Mouse (Mus musculus) intestine, embryonic 14.5 days (tissue): ENCODE measurements around the gene Prr36. TPM values are rescaled to one million over a fixed set of nuclear protein-coding genes. Genes with fewer than 3 reads are reported as not detected.

Experiments
- ATAC-seq: fragments of 200-750 bp; cut with Nextera tagmentation; replicated peaks from 2 replicates; pipeline ENCODE4 v1.8.0; 2017; ENCODE audit warnings: low read depth, moderate number of reproducible peaks, moderate TSS enrichment, moderate library complexity; ENCODE audit not compliant: low FRiP score, low TSS enrichment
- DNase-seq: peaks from one replicate; pipeline ENCODE4 v3.0.0-alpha.2; 2018; ENCODE audit warnings: low spot score
- H3K27ac ChIP-seq: fragments of 300-500 bp; sonication (generic); 2 replicates; pipeline ENCODE4 v1.5.1; 2014; ENCODE audit warnings: low read depth, mild to moderate bottlenecking, control low read depth
- H3K27me3 ChIP-seq: fragments of 300-500 bp; sonication (generic); replicated peaks from 2 replicates; pipeline ENCODE4 v1.6.1; 2014; ENCODE audit warnings: low read length, control low read depth; ENCODE audit not compliant: control insufficient read depth, insufficient read depth
- H3K36me3 ChIP-seq: fragments of 300-500 bp; sonication (generic); 2 replicates; pipeline ENCODE4 v1.6.1; 2014; ENCODE audit warnings: low read length, control low read depth; ENCODE audit not compliant: control insufficient read depth, insufficient read depth
- H3K4me1 ChIP-seq: fragments of 300-500 bp; sonication (generic); replicated peaks from 2 replicates; pipeline ENCODE4 v1.6.1; 2014; ENCODE audit warnings: low read length, control low read depth, mixed read lengths; ENCODE audit not compliant: control insufficient read depth, insufficient read depth
- H3K4me2 ChIP-seq: fragments of 300-500 bp; sonication (generic); 2 replicates; pipeline ENCODE4 v1.6.1; 2014; ENCODE audit warnings: low read length
- H3K4me3 ChIP-seq: fragments of 300-500 bp; sonication (generic); 2 replicates; pipeline ENCODE4 v1.5.1; 2014; ENCODE audit warnings: low read depth, low read length, control low read depth, mixed read lengths
- H3K9ac ChIP-seq: fragments of 300-500 bp; sonication (generic); 2 replicates; pipeline ENCODE4 v1.6.1; 2014; ENCODE audit warnings: mild to moderate bottlenecking, low read length
- H3K9me3 ChIP-seq: fragments of 300-500 bp; sonication (generic); 2 replicates; pipeline ENCODE4 v1.6.1; 2016; ENCODE audit warnings: low read length, control low read depth; ENCODE audit not compliant: control insufficient read depth
- WGBS: fragments of 180-500 bp; shearing (Covaris S2); extraction: QIAGEN DNeasy Blood & Tissue Kit; methylation state at CpG from one replicate; pipeline ENCODE4 v1.1.7; 2014; 5-methylcytosine and 5-hydroxymethylcytosine counted together
- polyA plus RNA-seq: library from polyadenylated mRNA; unstranded; fragments of >200 nt; fragmentation: Nextera tagmentation; extraction: Ambion mirVana; gene quantifications from 2 replicates; pipeline ENCODE4 v1.2.1, GENCODE M21; 2014

The Prr36 gene
- polyA plus RNA-seq, result 5.4 and 6.6 TPM in 2 replicates

DNA sequence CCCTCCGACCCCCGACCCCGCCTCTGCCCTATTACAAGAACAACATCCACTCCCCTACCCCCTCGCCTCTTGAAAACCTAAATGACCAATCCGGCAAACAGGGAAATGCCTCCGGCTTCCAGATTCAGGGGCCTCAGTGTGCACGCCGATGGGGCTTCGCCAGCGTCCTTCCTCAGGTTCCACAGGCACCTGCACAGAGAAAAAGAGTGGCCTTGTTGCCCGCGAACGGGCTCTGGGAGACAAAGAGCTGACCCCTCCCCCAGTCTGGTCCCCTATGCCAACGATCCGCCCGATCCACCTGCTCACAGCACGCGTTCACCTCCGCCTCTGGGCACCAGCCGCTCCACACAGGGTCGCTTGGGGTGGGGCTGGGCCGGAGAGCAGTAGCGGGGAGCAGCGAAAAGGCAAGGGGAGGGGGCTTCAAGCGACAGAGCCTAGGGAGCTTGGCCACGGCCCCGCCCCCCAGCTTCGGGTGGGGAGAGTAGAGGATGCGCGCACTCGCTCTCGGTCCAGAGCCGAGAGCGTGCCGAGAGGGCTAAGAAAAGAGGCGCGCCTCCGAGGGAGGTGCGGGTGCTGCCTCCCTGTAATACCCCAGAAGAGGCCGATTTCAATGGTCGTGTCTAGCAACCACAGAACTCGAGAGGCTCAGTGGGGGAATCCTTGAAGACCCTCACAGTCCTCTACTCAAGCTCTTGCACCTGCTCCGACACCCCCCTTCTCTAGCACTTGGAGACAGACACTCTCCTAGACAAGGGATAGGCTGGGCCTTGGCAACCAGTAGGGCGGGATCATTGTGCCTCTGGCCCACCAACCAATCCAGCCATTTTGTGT, at the start of gene Prr36:
Prr36 (minus strand) TSS at position 669 of the 831 bp plus-strand sequence.
- Histone ChIP-seq H3K4me1 (peaks cover 10% of the 10 kb centered on the region; the same call in 1 of the 2 replicates), H3K9me3 (no peaks in the 10 kb centered on the region), H3K36me3 (no peaks in the 10 kb centered on the region), H3K4me3 (peak within 1 kb of the TSS; percentile 37), H3K4me2 (peak within 1 kb of the TSS; percentile 63), H3K27ac (no peak within 1 kb of the TSS), H3K9ac (peak within 1 kb of the TSS; percentile 43), H3K27me3 (peaks cover 40% of the 10 kb centered on the region)
- WGBS, result 1% methylated on average over 44 of the region's 44 CpGs
- ATAC-seq (peak; percentile 65), DNase-seq (peak; percentile 82)

DNA sequence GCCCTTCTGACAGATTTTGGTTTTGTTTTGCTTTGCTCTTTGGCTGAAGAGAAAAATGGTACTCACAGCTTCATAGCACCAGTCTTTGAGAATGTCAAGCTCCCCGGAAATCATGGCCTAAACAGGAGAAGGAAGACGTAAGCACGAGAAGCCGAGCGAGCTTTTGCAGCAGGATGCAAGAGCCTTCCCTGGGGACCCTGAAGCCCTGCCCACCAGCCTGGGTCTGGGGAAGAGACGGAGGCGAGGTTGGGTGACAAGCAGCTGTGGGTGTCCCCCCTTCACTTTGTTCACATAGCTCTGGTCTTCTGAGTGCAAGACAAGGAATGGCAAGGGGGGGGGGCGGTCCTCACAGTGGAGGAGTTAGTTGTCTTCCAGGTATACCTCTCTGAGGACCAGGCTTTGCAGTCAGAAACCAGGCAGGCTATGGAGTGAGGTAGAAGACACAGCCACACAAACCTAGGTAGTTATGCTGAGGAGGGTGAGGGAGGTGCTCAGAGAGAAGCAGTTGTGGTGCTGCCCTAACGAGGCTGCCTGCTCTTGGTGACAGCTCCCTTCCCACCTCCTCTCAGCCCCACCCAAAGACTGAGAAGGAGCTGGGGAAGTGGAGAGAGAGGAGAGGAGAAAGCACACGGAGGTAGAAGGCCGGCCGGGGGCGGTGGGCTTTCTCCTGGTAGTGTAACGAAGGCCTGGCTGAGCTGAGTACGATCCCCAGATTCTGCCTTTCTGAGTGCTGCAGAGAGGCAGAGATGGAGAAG, 48.1 kb upstream of the Prr36 start:
- Histone ChIP-seq H3K4me3 (no peak overlapping the region), H3K4me1 (no peaks in the 10 kb centered on the region), H3K27ac (no peak overlapping the region), H3K4me2 (no peak overlapping the region), H3K36me3 (peaks cover 99% of the 10 kb centered on the region), H3K9me3 (no peaks in the 10 kb centered on the region), H3K9ac (no peak overlapping the region), H3K27me3 (no peaks in the 10 kb centered on the region)
- WGBS, result 91% methylated on average over 15 of the region's 15 CpGs
- ATAC-seq (no peak), DNase-seq (no peak)

DNA sequence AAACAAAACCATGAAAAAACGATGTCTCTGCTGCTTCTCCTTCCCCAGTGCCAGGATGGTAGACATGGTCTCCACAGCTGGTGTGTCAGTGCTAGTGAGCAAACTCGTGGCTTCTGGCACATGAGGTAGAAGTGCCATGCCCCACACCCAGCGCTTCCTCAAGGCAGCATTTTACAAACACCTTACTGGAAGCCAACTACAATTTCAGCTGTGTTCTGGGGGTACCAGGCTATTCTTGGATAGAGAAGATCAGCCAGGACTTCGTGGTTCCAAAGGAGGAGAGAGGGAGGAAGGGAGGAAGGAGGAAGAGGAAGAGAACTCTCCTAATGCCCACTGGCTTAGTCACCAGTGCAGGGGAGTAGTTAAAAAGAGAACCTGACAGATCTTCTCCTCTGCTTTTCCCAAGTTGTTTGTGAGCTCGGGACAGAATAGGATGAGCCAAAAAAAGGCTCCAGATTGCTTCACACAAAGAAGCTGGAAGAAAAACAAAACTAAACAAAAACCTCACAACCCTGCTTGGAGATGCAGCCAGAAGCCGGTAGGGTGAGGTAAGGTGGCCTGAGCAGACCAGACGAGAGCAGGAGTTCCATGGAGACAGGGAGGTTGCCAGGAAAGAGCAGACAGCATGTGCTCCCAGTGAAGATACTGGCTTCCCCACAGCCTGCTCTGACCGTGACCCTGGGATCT, 46.0 kb upstream of the Prr36 start:
- ATAC-seq (no peak), DNase-seq (no peak)
- H3K4me1 ChIP-seq, result peaks cover 7% of the 10 kb centered on the region; the same call in 1 of the 2 replicates
- peaks cover 85% of the 10 kb centered on the region for H3K36me3 ChIP-seq
- no peak overlapping the region for H3K4me2 ChIP-seq
- H3K9ac ChIP-seq, result no peak overlapping the region
- H3K4me3 ChIP-seq, result no peak overlapping the region
- H3K27me3 ChIP-seq, result no peaks in the 10 kb centered on the region
- 88% methylated on average over 8 of the region's 8 CpGs for WGBS
- no peak overlapping the region for H3K27ac ChIP-seq
- no peaks in the 10 kb centered on the region for H3K9me3 ChIP-seq

DNA sequence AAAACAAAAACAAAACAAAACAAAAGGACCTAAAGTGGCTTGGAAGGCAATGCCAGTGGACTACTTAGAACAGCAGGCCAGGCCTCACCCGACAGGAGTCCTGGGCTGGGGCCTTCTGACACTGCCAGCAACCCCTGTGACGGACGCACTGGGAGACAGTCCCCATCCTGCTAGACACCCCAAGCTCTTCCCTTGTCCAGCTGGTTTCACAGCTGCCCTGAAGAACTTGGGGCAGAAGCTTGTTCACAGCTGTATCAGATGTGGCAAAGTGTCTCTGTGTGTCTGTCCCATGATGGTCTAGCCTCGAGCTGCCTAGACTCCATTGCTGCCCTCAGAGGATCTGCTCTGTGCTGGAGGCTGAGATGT, 42.5 kb upstream of the Prr36 start:
- H3K4me3 ChIP-seq, result no peak overlapping the region
- WGBS, result 83% methylated on average over 4 of the region's 4 CpGs
- peak overlapping the region; percentile 25; the same call in 1 of the 2 replicates for H3K9ac ChIP-seq
- H3K36me3 ChIP-seq, result peaks cover 70% of the 10 kb centered on the region
- no peaks in the 10 kb centered on the region for H3K9me3 ChIP-seq
- peaks cover 16% of the 10 kb centered on the region for H3K4me1 ChIP-seq
- H3K27ac ChIP-seq, result peak overlapping the region; percentile 83; the same call in 1 of the 2 replicates
- ATAC-seq, result no peak
- no peak for DNase-seq
- no peaks in the 10 kb centered on the region for H3K27me3 ChIP-seq
- no peak overlapping the region for H3K4me2 ChIP-seq

DNA sequence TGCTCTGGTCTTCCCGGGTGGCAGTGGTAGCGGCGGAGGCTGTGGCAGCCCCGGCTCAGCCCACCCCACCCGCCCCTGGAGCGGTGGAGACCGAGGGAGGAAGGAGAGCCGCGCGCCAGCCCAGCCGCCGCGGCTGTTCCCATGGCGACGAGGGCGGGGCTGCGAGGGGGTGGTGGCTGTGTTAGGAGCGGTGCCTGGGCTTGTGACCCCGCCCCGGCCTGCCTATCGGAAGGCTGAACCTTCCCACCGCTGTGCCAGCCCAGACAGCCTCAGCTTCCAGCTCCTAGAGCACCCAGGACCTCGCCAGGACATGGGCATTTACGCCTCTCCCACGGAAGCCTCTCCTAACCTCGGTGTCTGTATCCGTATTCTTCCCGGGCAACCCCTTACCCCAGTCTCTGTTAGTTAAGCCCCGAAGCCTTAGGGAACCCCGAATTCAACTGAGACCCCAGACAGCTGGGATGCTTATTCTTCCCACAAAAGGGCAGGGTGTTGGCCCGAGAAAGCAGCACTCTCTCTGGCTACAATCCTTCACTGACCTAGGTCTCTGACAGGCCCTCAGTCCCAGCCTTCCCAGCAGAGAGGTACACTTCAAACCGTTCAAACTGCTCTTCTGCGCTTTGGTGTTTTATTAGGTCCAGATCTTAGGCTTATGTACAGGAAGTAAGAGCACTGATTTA, 42.0 kb upstream of the Prr36 start, which contains the start of gene Ctxn1:
Ctxn1 (minus strand) TSS at position 150 of the 680 bp plus-strand sequence.
- Histone ChIP-seq H3K27ac (peak within 1 kb of the TSS; percentile 83), H3K4me2 (peak within 1 kb of the TSS; percentile 67), H3K9me3 (no peaks in the 10 kb centered on the region), H3K4me3 (peak within 1 kb of the TSS; percentile 89), H3K4me1 (peaks cover 17% of the 10 kb centered on the region), H3K36me3 (peaks cover 70% of the 10 kb centered on the region), H3K9ac (peak within 1 kb of the TSS; percentile 88), H3K27me3 (no peaks in the 10 kb centered on the region)
- whole genome bisulfite sequencing, result 8% methylated on average over 28 of the region's 33 CpGs
- DNase-seq, result peak; percentile 98
- peak; percentile 90 for ATAC-seq

DNA sequence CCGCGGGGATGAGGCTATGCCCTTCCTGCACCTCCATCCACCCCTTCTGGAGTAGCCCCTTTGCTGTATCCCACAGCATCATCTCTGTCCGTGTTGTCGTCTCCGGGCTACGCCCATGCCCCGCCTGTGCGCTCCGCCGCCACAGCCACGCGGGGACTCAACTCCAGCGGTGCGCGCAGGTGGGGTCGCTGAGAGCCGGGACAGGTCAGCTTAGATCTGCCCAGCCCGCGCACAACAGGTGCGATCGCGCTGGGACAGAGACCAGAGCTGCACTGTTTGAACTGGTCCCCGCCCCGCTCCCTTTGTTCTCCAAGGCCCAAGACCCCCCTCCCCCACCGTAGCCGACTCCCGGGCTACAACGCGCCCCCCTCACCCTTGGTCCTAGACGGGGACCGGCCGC, 41.4 kb upstream of the Prr36 start:
- H3K9me3 ChIP-seq, result no peaks in the 10 kb centered on the region
- ATAC-seq, result peak; percentile 79
- H3K27ac ChIP-seq, result peak overlapping the region; percentile 83
- H3K4me1 ChIP-seq, result peaks cover 23% of the 10 kb centered on the region
- H3K27me3 ChIP-seq, result no peaks in the 10 kb centered on the region
- under 1% methylated on average over 32 of the region's 32 CpGs for WGBS
- peaks cover 64% of the 10 kb centered on the region for H3K36me3 ChIP-seq
- H3K4me2 ChIP-seq, result peak overlapping the region; percentile 67
- peak overlapping the region; percentile 89 for H3K4me3 ChIP-seq
- DNase-seq, result no peak
- H3K9ac ChIP-seq, result peak overlapping the region; percentile 88

DNA sequence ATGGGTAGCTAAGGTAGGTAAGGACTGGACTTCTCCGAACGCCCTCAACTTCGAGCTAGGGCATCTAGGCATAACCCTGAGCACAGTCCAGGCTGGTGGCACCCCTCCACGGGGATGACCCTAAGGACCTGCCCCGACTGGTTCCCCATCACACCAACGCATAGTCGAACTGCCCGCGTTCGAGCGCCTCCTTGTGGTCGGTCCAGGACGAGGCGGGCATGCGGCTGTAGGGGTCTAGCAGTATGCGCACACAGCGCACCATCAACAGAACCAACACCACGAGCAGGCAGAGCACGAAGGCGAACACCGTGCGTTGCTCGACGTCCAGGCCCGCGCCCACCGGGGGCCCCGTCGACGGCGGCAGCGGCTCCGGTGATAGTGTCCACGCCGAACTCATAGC, 41.0 kb upstream of the Prr36 start:
- Histone ChIP-seq H3K9me3 (no peaks in the 10 kb centered on the region), H3K9ac (peak overlapping the region; percentile 88), H3K4me3 (peak overlapping the region; percentile 89), H3K4me2 (peak overlapping the region; percentile 67), H3K27ac (peak overlapping the region; percentile 83), H3K27me3 (no peaks in the 10 kb centered on the region), H3K4me1 (peaks cover 24% of the 10 kb centered on the region), H3K36me3 (peaks cover 60% of the 10 kb centered on the region)
- WGBS, result 2% methylated on average over 35 of the region's 35 CpGs
- peak; percentile 64 for ATAC-seq
- DNase-seq, result peak; percentile 94

DNA sequence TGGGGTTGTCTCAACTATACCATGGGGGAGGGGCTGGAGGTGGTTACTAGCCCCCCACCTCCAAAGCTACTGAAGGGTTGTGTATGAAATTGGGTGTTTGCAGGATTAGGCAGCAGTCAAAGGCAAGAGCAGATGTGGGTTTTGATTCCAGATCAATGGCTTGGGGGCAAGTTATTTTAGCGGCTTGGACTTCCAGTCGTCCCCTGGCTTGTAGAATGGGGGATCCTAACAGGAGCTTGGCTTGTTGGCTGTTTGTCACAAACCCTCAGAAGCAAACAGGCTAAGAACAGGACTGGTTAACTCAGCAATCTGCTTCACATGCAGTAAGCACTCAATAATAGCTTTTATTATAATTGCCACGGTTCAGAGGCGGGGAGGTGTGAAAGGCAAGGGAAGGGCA, 40.1 kb upstream of the Prr36 start:
- no peaks in the 10 kb centered on the region for H3K9me3 ChIP-seq
- peaks cover 24% of the 10 kb centered on the region for H3K4me1 ChIP-seq
- no peak overlapping the region for H3K4me3 ChIP-seq
- H3K27ac ChIP-seq, result peak overlapping the region; percentile 45
- no peak overlapping the region for H3K9ac ChIP-seq
- H3K4me2 ChIP-seq, result peak overlapping the region; percentile 67; the same call in 1 of the 2 replicates
- ATAC-seq (no peak), DNase-seq (no peak)
- WGBS, result 80% methylated on average over 4 of the region's 4 CpGs
- H3K36me3 ChIP-seq, result peaks cover 51% of the 10 kb centered on the region
- no peaks in the 10 kb centered on the region for H3K27me3 ChIP-seq
